Mouse (Mus musculus): Measurements from ENCODE around the gene Ing4. TPM values are rescaled to one million over a fixed set of nuclear protein-coding genes. Genes with fewer than 3 reads are reported as not detected.
"Not testable (repeated sequence)": the region's sequence is repeated elsewhere in the genome, so short reads cannot be mapped to it uniquely, and the experiment has no call there.

Gene Ing4
- polyA plus RNA-seq, 1 experiment from 2014 or later = 76.1 TPM

GRCm38 (mm10) chr6:125009181-125010073, 30.1 kb upstream of the Ing4 start:
- Histone ChIP-seq H3K36me3 (ENCODE audit: control insufficient read depth, insufficient read depth, low read length) (peaks cover 38% of the 10 kb centered on the region), H3K4me2 (ENCODE audit: low read length) (peak overlapping the region; percentile 83), H3K4me1 (ENCODE audit: control insufficient read depth in 2 of 2, insufficient read depth in 2 of 2, low read length in 2 of 2) (peaks cover 2 to 23% of the 10 kb centered on the region in 2 experiments; a peak in 3 of 4 replicates), H3K27me3 (ENCODE audit: control insufficient read depth, insufficient read depth, low read length) (no peaks in the 10 kb centered on the region), H3K4me3 (ENCODE audit: control insufficient read depth in 1 of 2, insufficient read depth in 1 of 2, low read depth in 1 of 2, low read length in 2 of 2) (peak overlapping the region; percentile 70 to 82), H3K27ac (replicated peaks in 1 of 2; ENCODE audit: control insufficient read depth in 1 of 2, insufficient read depth in 1 of 2, low read depth in 2 of 2, low read length in 2 of 2) (peak overlapping the region; percentile 83 to 98), H3K9me3 (ENCODE audit: control insufficient read depth, low read length) (no peaks in the 10 kb centered on the region), H3K9ac (ENCODE audit: low read length) (peak overlapping the region; percentile 95)
- under 1% methylated on average over 39 of the region's 78 CpGs for WGBS
- peak; percentile 85 for ATAC-seq (ENCODE audit: insufficient number of reproducible peaks, insufficient read depth, low FRiP score, low read depth)

DNA sequence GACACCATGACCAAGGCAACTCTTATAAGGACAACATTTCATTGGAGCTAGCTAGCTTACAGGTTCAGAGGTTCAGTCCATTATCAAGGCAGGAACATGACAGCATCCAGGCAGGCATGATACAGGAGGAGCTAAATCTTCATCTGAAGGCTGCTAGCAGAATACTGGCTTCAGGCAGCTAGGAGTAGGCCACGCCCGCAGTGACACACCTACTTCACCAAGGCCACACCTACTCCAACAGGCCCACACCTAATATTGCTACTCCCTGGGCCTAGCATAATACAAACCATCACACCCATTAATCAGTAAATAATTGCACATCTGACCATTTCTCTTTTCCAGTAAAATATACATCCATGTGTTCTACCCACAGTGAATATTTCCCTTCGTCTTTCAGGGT, 21.9 kb upstream of the Ing4 start:
- 98% methylated on average over 3 of the region's 3 CpGs for WGBS
- H3K27me3 ChIP-seq (ENCODE audit: control insufficient read depth, insufficient read depth, low read length) = no peaks in the 10 kb centered on the region
- no peak for ATAC-seq (ENCODE audit: insufficient number of reproducible peaks, insufficient read depth, low FRiP score, low read depth)

GRCm38 (mm10) chr6:125030532-125030931, 9.0 kb upstream of the Ing4 start:
- not testable (repeated sequence) for H3K4me2 ChIP-seq (ENCODE audit: low read length); H3K9me3 ChIP-seq (ENCODE audit: control insufficient read depth, low read length); H3K4me3 ChIP-seq (ENCODE audit: control insufficient read depth in 1 of 2, insufficient read depth in 1 of 2, low read depth in 1 of 2, low read length in 2 of 2); H3K4me1 ChIP-seq (ENCODE audit: control insufficient read depth in 2 of 2, insufficient read depth in 2 of 2, low read length in 2 of 2); H3K27me3 ChIP-seq (ENCODE audit: control insufficient read depth, insufficient read depth, low read length); H3K9ac ChIP-seq (ENCODE audit: low read length); ATAC-seq (ENCODE audit: insufficient number of reproducible peaks, insufficient read depth, low FRiP score, low read depth); H3K27ac ChIP-seq (replicated peaks in 1 of 2; ENCODE audit: control insufficient read depth in 1 of 2, insufficient read depth in 1 of 2, low read depth in 2 of 2, low read length in 2 of 2)
- 28% methylated on average over 7 of the region's 9 CpGs for WGBS
- peaks cover 83% of the 10 kb centered on the region for H3K36me3 ChIP-seq (ENCODE audit: control insufficient read depth, insufficient read depth, low read length)

More for the DNA sequence above, 21.9 kb upstream of the Ing4 start:
- H3K27ac ChIP-seq (replicated peaks in 1 of 2; ENCODE audit: control insufficient read depth in 1 of 2, insufficient read depth in 1 of 2, low read depth in 2 of 2, low read length in 2 of 2) = no peak overlapping the region
- peaks cover 84% of the 10 kb centered on the region for H3K36me3 ChIP-seq (ENCODE audit: control insufficient read depth, insufficient read depth, low read length)
- H3K4me2 ChIP-seq (ENCODE audit: low read length) = no peak overlapping the region
- no peaks in the 10 kb centered on the region for H3K9me3 ChIP-seq (ENCODE audit: control insufficient read depth, low read length)
- H3K4me3 ChIP-seq (ENCODE audit: control insufficient read depth in 1 of 2, insufficient read depth in 1 of 2, low read depth in 1 of 2, low read length in 2 of 2) = no peak overlapping the region
- H3K9ac ChIP-seq (ENCODE audit: low read length) = no peak overlapping the region
- no peaks in the 10 kb centered on the region for H3K4me1 ChIP-seq (ENCODE audit: control insufficient read depth in 2 of 2, insufficient read depth in 2 of 2, low read length in 2 of 2)

- H3K36me3 ChIP-seq (ENCODE audit: control insufficient read depth, insufficient read depth, low read length) = peaks cover 83% of the 10 kb centered on the region
These were observed 8.0 kb upstream of the Ing4 start for GRCm38 (mm10) chr6:125031604-125032003.

DNA sequence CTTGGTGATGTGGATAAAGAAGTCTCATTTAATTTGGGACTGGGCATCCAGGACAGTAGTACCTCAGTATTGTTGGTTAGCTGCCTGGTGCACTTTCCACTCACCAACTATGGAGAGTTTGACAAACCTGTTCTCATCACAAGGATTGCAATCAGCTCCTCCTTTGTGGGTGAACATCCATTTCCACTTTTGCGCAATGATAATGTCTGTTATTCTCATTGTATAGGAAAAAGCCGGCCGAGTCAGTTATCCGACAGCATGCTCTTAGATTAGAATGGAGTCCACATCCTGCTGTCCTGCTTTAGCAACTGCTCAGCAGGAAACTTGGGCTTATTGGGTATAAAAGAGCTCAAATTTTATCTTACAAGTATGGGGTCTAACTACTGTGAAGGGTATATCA, 894 bp upstream of the Ing4 start:
- Histone ChIP-seq H3K9ac (ENCODE audit: low read length) (peak overlapping the region; percentile 64; the same call in 1 of the 2 replicates), H3K4me2 (ENCODE audit: low read length) (peak overlapping the region; percentile 79), H3K4me3 (ENCODE audit: control insufficient read depth in 1 of 2, insufficient read depth in 1 of 2, low read depth in 1 of 2, low read length in 2 of 2) (peak overlapping the region in 1 of 2 experiments; percentile 57; a peak in 1 of 4 replicates), H3K27ac (replicated peaks in 1 of 2; ENCODE audit: control insufficient read depth in 1 of 2, insufficient read depth in 1 of 2, low read depth in 2 of 2, low read length in 2 of 2) (peak overlapping the region in 1 of 2 experiments; percentile 71; a peak in 2 of 4 replicates), H3K36me3 (ENCODE audit: control insufficient read depth, insufficient read depth, low read length) (peaks cover 45% of the 10 kb centered on the region), H3K9me3 (ENCODE audit: control insufficient read depth, low read length) (no peaks in the 10 kb centered on the region), H3K4me1 (ENCODE audit: control insufficient read depth in 2 of 2, insufficient read depth in 2 of 2, low read length in 2 of 2) (peaks cover 5% of the 10 kb centered on the region in 2 experiments; a peak in 3 of 4 replicates), H3K27me3 (ENCODE audit: control insufficient read depth, insufficient read depth, low read length) (no peaks in the 10 kb centered on the region)
- 79% methylated on average over 4 of the region's 4 CpGs for whole genome bisulfite sequencing
- ATAC-seq (ENCODE audit: insufficient number of reproducible peaks, insufficient read depth, low FRiP score, low read depth) = no peak

More at GRCm38 (mm10) chr6:125031604-125032003, 8.0 kb upstream of the Ing4 start:
- no peak for ATAC-seq (ENCODE audit: insufficient number of reproducible peaks, insufficient read depth, low FRiP score, low read depth)
- Histone ChIP-seq H3K27me3 (ENCODE audit: control insufficient read depth, insufficient read depth, low read length) (no peaks in the 10 kb centered on the region), H3K9ac (ENCODE audit: low read length) (no peak overlapping the region), H3K9me3 (ENCODE audit: control insufficient read depth, low read length) (no peaks in the 10 kb centered on the region), H3K4me1 (ENCODE audit: control insufficient read depth in 2 of 2, insufficient read depth in 2 of 2, low read length in 2 of 2) (no peaks in the 10 kb centered on the region), H3K27ac (replicated peaks in 1 of 2; ENCODE audit: control insufficient read depth in 1 of 2, insufficient read depth in 1 of 2, low read depth in 2 of 2, low read length in 2 of 2) (no peak overlapping the region), H3K4me3 (ENCODE audit: control insufficient read depth in 1 of 2, insufficient read depth in 1 of 2, low read depth in 1 of 2, low read length in 2 of 2) (no peak overlapping the region), H3K4me2 (ENCODE audit: low read length) (no peak overlapping the region)
- WGBS = 87% methylated on average over 16 of the region's 16 CpGs

GRCm38 (mm10) chr6:125039131-125039530, 429 bp upstream of the Ing4 start:
- peaks cover 45% of the 10 kb centered on the region for H3K36me3 ChIP-seq (ENCODE audit: control insufficient read depth, insufficient read depth, low read length)

GRCm38 (mm10) chr6:125040221-125040620, 661 bp downstream of the Ing4 start:
- H3K27me3 ChIP-seq (ENCODE audit: control insufficient read depth, insufficient read depth, low read length) = no peaks in the 10 kb centered on the region
- peak overlapping the region; percentile 71 to 80 for H3K27ac ChIP-seq (replicated peaks in 1 of 2; ENCODE audit: control insufficient read depth in 1 of 2, insufficient read depth in 1 of 2, low read depth in 2 of 2, low read length in 2 of 2)
- peak overlapping the region; percentile 76 for H3K4me2 ChIP-seq (ENCODE audit: low read length)
- no peak for ATAC-seq (ENCODE audit: insufficient number of reproducible peaks, insufficient read depth, low FRiP score, low read depth)
- peaks cover 46% of the 10 kb centered on the region for H3K36me3 ChIP-seq (ENCODE audit: control insufficient read depth, insufficient read depth, low read length)
- peaks cover 5% of the 10 kb centered on the region in 2 experiments; a peak in 3 of 4 replicates for H3K4me1 ChIP-seq (ENCODE audit: control insufficient read depth in 2 of 2, insufficient read depth in 2 of 2, low read length in 2 of 2)
- no peaks in the 10 kb centered on the region for H3K9me3 ChIP-seq (ENCODE audit: control insufficient read depth, low read length)
- peak overlapping the region; percentile 74 for H3K9ac ChIP-seq (ENCODE audit: low read length)
- 20% methylated on average over 7 of the region's 7 CpGs for WGBS
- H3K4me3 ChIP-seq (ENCODE audit: control insufficient read depth in 1 of 2, insufficient read depth in 1 of 2, low read depth in 1 of 2, low read length in 2 of 2) = peak overlapping the region; percentile 57 to 98

More at GRCm38 (mm10) chr6:125039131-125039530, 429 bp upstream of the Ing4 start:
- H3K27me3 ChIP-seq (ENCODE audit: control insufficient read depth, insufficient read depth, low read length) = no peaks in the 10 kb centered on the region
- no peaks in the 10 kb centered on the region for H3K9me3 ChIP-seq (ENCODE audit: control insufficient read depth, low read length)
- peak overlapping the region; percentile 64 for H3K9ac ChIP-seq (ENCODE audit: low read length)
- peak overlapping the region; percentile 79 for H3K4me2 ChIP-seq (ENCODE audit: low read length)
- peak overlapping the region; percentile 71 to 74 for H3K27ac ChIP-seq (replicated peaks in 1 of 2; ENCODE audit: control insufficient read depth in 1 of 2, insufficient read depth in 1 of 2, low read depth in 2 of 2, low read length in 2 of 2)
- peak; percentile 19; the same call in 1 of the 2 replicates for ATAC-seq (ENCODE audit: insufficient number of reproducible peaks, insufficient read depth, low FRiP score, low read depth)
- H3K4me3 ChIP-seq (ENCODE audit: control insufficient read depth in 1 of 2, insufficient read depth in 1 of 2, low read depth in 1 of 2, low read length in 2 of 2) = peak overlapping the region; percentile 57 to 98
- peaks cover 5% of the 10 kb centered on the region in 2 experiments; a peak in 3 of 4 replicates for H3K4me1 ChIP-seq (ENCODE audit: control insufficient read depth in 2 of 2, insufficient read depth in 2 of 2, low read length in 2 of 2)
- whole genome bisulfite sequencing = 3% methylated on average over 8 of the region's 8 CpGs
